ENCODE assay signal across 9 mouse cellular contexts in the genomic region with DNA sequence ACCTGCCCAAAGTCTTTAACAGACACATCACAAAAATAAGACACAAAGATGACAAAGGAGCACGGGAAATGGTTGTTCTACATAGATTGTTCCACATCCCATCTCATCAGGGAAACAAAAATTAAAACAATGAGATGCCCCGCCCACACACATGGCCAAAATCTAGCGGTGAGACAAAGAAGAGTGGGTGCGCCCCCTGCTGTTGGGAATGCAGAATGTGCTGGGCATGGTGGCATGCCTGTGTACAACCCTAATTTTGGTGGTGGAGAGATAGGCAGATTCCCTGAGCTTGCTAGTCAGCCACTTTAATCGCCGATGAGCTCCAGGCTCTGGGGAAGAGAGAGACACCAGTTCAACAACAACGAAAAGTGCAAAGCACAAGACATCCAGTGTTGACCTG.
A peak's percentile ranks its signal among the peaks of the same experiment; 100 is the strongest.
DNase-seq lines count a peak whose midpoint lies in the region; ATAC-seq and TF ChIP-seq lines count a peak whose summit lies in the region.
"Had no signal": no experiment of that assay in that cellular context is flagged by ENCODE, and none has a peak within 500 bp of the region (broad histone marks: within the 10 kb centered on the region; RNA-seq: fewer than 3 reads in every experiment).

No protein-coding gene starts in this region.

- H3K36me3 ChIP-seq in hindbrain, postnatal 0 days (ENCODE audit: insufficient read depth, low read length) = no peaks in the 10 kb centered on the region
- no peaks in the 10 kb centered on the region for H3K36me3 ChIP-seq in hindbrain, embryonic 13.5 days
- no peaks in the 10 kb centered on the region for H3K36me3 ChIP-seq in ES-Bruce4 (ENCODE audit: control insufficient read depth, insufficient read depth, low read length, poor library complexity, severe bottlenecking)
- H3K36me3 ChIP-seq in midbrain, embryonic 10.5 days = no peaks in the 10 kb centered on the region

- no peaks in the 10 kb centered on the region for H3K27me3 ChIP-seq in hindbrain, postnatal 0 days (ENCODE audit: insufficient read depth, low read length)
- no peaks in the 10 kb centered on the region for H3K27me3 ChIP-seq in hindbrain, embryonic 13.5 days
- H3K27me3 ChIP-seq in ES-Bruce4 (ENCODE audit: control insufficient read depth, insufficient read depth, low read length, poor library complexity, severe bottlenecking) = no peaks in the 10 kb centered on the region
- H3K27me3 ChIP-seq in midbrain, embryonic 10.5 days (ENCODE audit: low read depth, poor library complexity, severe bottlenecking) = peaks cover 28% of the 10 kb centered on the region

- no peak overlapping the region for H3K4me3 ChIP-seq in hindbrain, postnatal 0 days (ENCODE audit: low read length)
- no peak overlapping the region for H3K4me3 ChIP-seq in hindbrain, embryonic 13.5 days
- no peak overlapping the region for H3K4me3 ChIP-seq in ES-Bruce4 (ENCODE audit: low read depth, low read length)
- H3K4me3 ChIP-seq in bone marrow, adult 2 months (replicated peaks; ENCODE audit: control insufficient read depth, low read depth, low read length) = no peak overlapping the region
- H3K4me3 ChIP-seq in midbrain, embryonic 10.5 days = no peak overlapping the region
- H3K4me3 ChIP-seq: megakaryocyte, embryonic 14.5 days had no signal

- no peak overlapping the region for H3K27ac ChIP-seq in hindbrain, postnatal 0 days
- H3K27ac ChIP-seq in hindbrain, embryonic 13.5 days = no peak overlapping the region
- H3K27ac ChIP-seq in ES-Bruce4 (ENCODE audit: insufficient read depth, low read length) = no peak overlapping the region
- H3K27ac ChIP-seq in bone marrow, adult 2 months (ENCODE audit: control insufficient read depth, insufficient read depth, low read depth, low read length, poor library complexity) = no peak overlapping the region
- H3K27ac ChIP-seq in midbrain, embryonic 10.5 days (replicated peaks) = no peak overlapping the region

- 84% methylated on average over 7 of the region's 7 CpGs for WGBS in hindbrain, postnatal 0 days
- 77% methylated on average over 7 of the region's 7 CpGs for WGBS in hindbrain, embryonic 13.5 days
- 62% methylated on average over 7 of the region's 7 CpGs for WGBS in bone marrow, adult 2 months
- WGBS in midbrain, embryonic 10.5 days = 80% methylated on average over 7 of the region's 7 CpGs

- no peak for TF ChIP-seq POLR2A in ES-Bruce4 (IDR thresholded peaks at IDR 0.05; ENCODE audit: insufficient read depth, low read length)
- TF ChIP-seq POLR2A in bone marrow, adult 2 months (IDR thresholded peaks at IDR 0.05; ENCODE audit: borderline replicate concordance, control insufficient read depth, low read depth, low read length) = no peak

- DNase-seq in hindbrain, postnatal 0 days (ENCODE audit: low spot score) = peak; percentile 33
- DNase-seq in layer of hippocampus, postnatal 10 days (ENCODE audit: low spot score in 2 of 2) = peak; percentile 32 to 33
- DNase-seq in spleen, postnatal 4 days (ENCODE audit: low spot score in 2 of 2) = peak; percentile 37 to 73
- DNase-seq in ovary, postnatal 14 days (ENCODE audit: low spot score) = no peak
- DNase-seq in midbrain, embryonic 10.5 days (ENCODE audit: low spot score) = no peak

- H3K9me3 ChIP-seq in hindbrain, postnatal 0 days (ENCODE audit: low read length) = no peaks in the 10 kb centered on the region
- H3K9me3 ChIP-seq in hindbrain, embryonic 13.5 days = no peaks in the 10 kb centered on the region
- no peaks in the 10 kb centered on the region for H3K9me3 ChIP-seq in ES-Bruce4 (replicated peaks; ENCODE audit: control insufficient read depth, insufficient read depth, low read length, poor library complexity, severe bottlenecking)
- H3K9me3 ChIP-seq in midbrain, embryonic 10.5 days (replicated peaks) = no peaks in the 10 kb centered on the region
- H3K9me3 ChIP-seq: megakaryocyte, embryonic 14.5 days had no signal

- no peak for TF ChIP-seq EP300 in ES-Bruce4 (IDR thresholded peaks at IDR 0.05; ENCODE audit: insufficient read depth, low read depth, low read length)

- H3K4me1 ChIP-seq in hindbrain, postnatal 0 days (ENCODE audit: insufficient read depth, low read length) = no peaks in the 10 kb centered on the region
- H3K4me1 ChIP-seq in hindbrain, embryonic 13.5 days (replicated peaks) = peaks cover 19% of the 10 kb centered on the region
- H3K4me1 ChIP-seq in ES-Bruce4 (ENCODE audit: control insufficient read depth, insufficient read depth, low read length) = no peaks in the 10 kb centered on the region
- no peaks in the 10 kb centered on the region for H3K4me1 ChIP-seq in bone marrow, adult 2 months (ENCODE audit: control insufficient read depth, insufficient read depth, low read length)
- peaks cover 26% of the 10 kb centered on the region for H3K4me1 ChIP-seq in midbrain, embryonic 10.5 days

- H3K4me2 ChIP-seq in hindbrain, postnatal 0 days (ENCODE audit: low read depth, low read length) = no peak overlapping the region
- no peak overlapping the region for H3K4me2 ChIP-seq in hindbrain, embryonic 13.5 days

- no peak overlapping the region for H3K9ac ChIP-seq in hindbrain, postnatal 0 days (replicated peaks; ENCODE audit: low read length)
- H3K9ac ChIP-seq in hindbrain, embryonic 13.5 days = no peak overlapping the region
- no peak overlapping the region for H3K9ac ChIP-seq in ES-Bruce4 (ENCODE audit: low read depth, poor library complexity, severe bottlenecking)

- ATAC-seq in hindbrain, postnatal 0 days = no peak
- no peak for ATAC-seq in hindbrain, embryonic 13.5 days (ENCODE audit: low FRiP score)

- peak; percentile 62 for TF ChIP-seq CTCF in hindbrain, postnatal 0 days (IDR thresholded peaks at IDR 0.05; ENCODE audit: low read depth)
- peak; percentile 70 for TF ChIP-seq CTCF in ES-Bruce4 (IDR thresholded peaks at IDR 0.05; ENCODE audit: low read depth, low read length)
- peak; percentile 67 for TF ChIP-seq CTCF in bone marrow, adult 2 months (IDR thresholded peaks at IDR 0.05; ENCODE audit: control insufficient read depth, insufficient read depth, low read length)

Comparison
In these comparisons a context has a peak if more than half of its experiments do, and no peak if none do; other contexts are left out.
1. DNase-seq: peak in hindbrain, postnatal 0 days (single experiment), layer of hippocampus, postnatal 10 days (2 of 2) and spleen, postnatal 4 days (2 of 2); none in ovary, postnatal 14 days (single experiment) and midbrain, embryonic 10.5 days (single experiment).
2. Peak in every context shown above with its lines, with median percentiles within 50 percentile points of each other: CTCF ChIP-seq.